Mouse (Mus musculus) hematopoietic stem cell, adult 5-6 weeks (primary cell): ENCODE measurements around the gene Fermt1. TPM values are rescaled to one million over a fixed set of nuclear protein-coding genes. Genes with fewer than 3 reads are reported as not detected.

Experiments
- ATAC-seq, 2 experiments: fragments of 125-278 bp in 1 of 2; replicated peaks in 1 of 2; 2 replicates each; pipeline ENCODE4 v1.8.0; 2016 to 2017; ENCODE audit warnings: inconsistent platforms in 2 of 2, mild to moderate bottlenecking in 2 of 2, moderate number of reproducible peaks in 2 of 2, low read depth in 1 of 2, moderate TSS enrichment in 1 of 2; ENCODE audit not compliant: low FRiP score in 2 of 2, poor library complexity in 2 of 2, severe bottlenecking in 2 of 2, insufficient read depth in 1 of 2, low TSS enrichment in 1 of 2
- total RNA-seq: library from RNA; stranded (forward); fragments of 172-1452, 232-1000 nt; gene quantifications from 2 replicates; pipeline ENCODE4 v1.2.3, GENCODE M21; 2017

Fermt1 gene
- total RNA-seq, 1 experiment from 2014 or later = not detected

- ATAC-seq = peak; percentile 62 to 63
Measured at GRCm38 (mm10) chr2:132879261-132880044, 66.3 kb downstream of the Fermt1 start.

- ATAC-seq = no peak
Measured at GRCm38 (mm10) chr2:132876991-132877390, 68.7 kb downstream of the Fermt1 start.

GRCm38 (mm10) chr2:132873657-132874326, 71.9 kb downstream of the Fermt1 start:
- ATAC-seq = peak; percentile 94

GRCm38 (mm10) chr2:132871663-132872062, 74.0 kb downstream of the Fermt1 start:
- ATAC-seq = no peak

GRCm38 (mm10) chr2:132870286-132870685, 75.4 kb downstream of the Fermt1 start:
- no peak for ATAC-seq

GRCm38 (mm10) chr2:132869682-132870081, 76.0 kb downstream of the Fermt1 start:
- ATAC-seq = no peak

GRCm38 (mm10) chr2:132867521-132867920, 78.2 kb downstream of the Fermt1 start:
- ATAC-seq = peak in 1 of 2 experiments; percentile 41; a peak in 2 of 4 replicates

- no peak for ATAC-seq
Measured at GRCm38 (mm10) chr2:132863325-132863724, 82.4 kb downstream of the Fermt1 start.

- no peak for ATAC-seq
Measured at GRCm38 (mm10) chr2:132861456-132861855, 84.2 kb downstream of the Fermt1 start.

GRCm38 (mm10) chr2:132860435-132860834, 85.3 kb downstream of the Fermt1 start:
- no peak for ATAC-seq

- ATAC-seq = no peak
Measured at GRCm38 (mm10) chr2:132856333-132856732, 89.4 kb downstream of the Fermt1 start.

Other genes starting within 250 kb of the Fermt1 start
- gene Chgb, start 164.6 kb downstream of the Fermt1 start, total RNA-seq = not detected in 2 replicates
- 41.8 and 42.3 TPM in 2 replicates for gene Trmt6, start 129.9 kb downstream of the Fermt1 start, total RNA-seq
- 16.3 and 17.1 TPM in 2 replicates for gene Mcm8, start 129.8 kb downstream of the Fermt1 start, total RNA-seq
- 33.8 and 44.9 TPM in 2 replicates for gene Crls1, start 99.2 kb downstream of the Fermt1 start, total RNA-seq
- 5.1 and 5.4 TPM in 2 replicates for gene Lrrn4, start 65.0 kb downstream of the Fermt1 start, total RNA-seq